Mouse (Mus musculus) MEL (cell line): ENCODE results near the gene Plekha5.
"Not testable (repeated sequence)": the region's sequence is repeated elsewhere in the genome, so short reads cannot be mapped to it uniquely, and the experiment has no call there.

Experiments used
- CTCF ChIP-seq, 3 experiments: IDR thresholded peaks in 2 of 3; conservative IDR thresholded peaks in 1 of 3; 2 replicates each; pipeline ENCODE4 v1.5.1; 2011 to 2012; ENCODE audit warnings: low read length in 3 of 3, low read depth in 2 of 3, mild to moderate bottlenecking in 2 of 3, improper control_type of control experiment in 1 of 3, inconsistent platforms in 1 of 3, mixed read lengths in 1 of 3, moderate library complexity in 1 of 3; ENCODE audit not compliant: control insufficient read depth in 1 of 3, insufficient read depth in 1 of 3, poor library complexity in 1 of 3, severe bottlenecking in 1 of 3
- E2F4 ChIP-seq: IDR thresholded peaks from 2 replicates; pipeline ENCODE4 v1.6.1; 2011; ENCODE audit warnings: low read depth, low read length, improper control_type of control experiment, borderline replicate concordance
- EP300 ChIP-seq, 2 experiments: IDR thresholded peaks; 2 replicates each; pipeline ENCODE4 v1.6.1; 2011; ENCODE audit warnings: improper control_type of control experiment in 2 of 2, low read length in 2 of 2, low read depth in 1 of 2, mild to moderate bottlenecking in 1 of 2
- GATA1 ChIP-seq: IDR thresholded peaks from 2 replicates; pipeline ENCODE4 v1.6.1; 2011; ENCODE audit warnings: low read depth, low read length, improper control_type of control experiment
- MAX ChIP-seq: IDR thresholded peaks from 2 replicates; pipeline ENCODE4 v1.6.1; 2011; ENCODE audit warnings: low read length, improper control_type of control experiment
- POLR2A ChIP-seq, 2 experiments: IDR thresholded peaks; 2 replicates each; pipeline ENCODE4 v1.6.1; 2011 to 2012; ENCODE audit warnings: low read length in 2 of 2, mild to moderate bottlenecking in 2 of 2, control low read depth in 1 of 2, improper control_type of control experiment in 1 of 2, low read depth in 1 of 2, moderate library complexity in 1 of 2; ENCODE audit not compliant: control insufficient read depth in 1 of 2, insufficient read depth in 1 of 2, poor library complexity in 1 of 2
- USF1 ChIP-seq: IDR thresholded peaks from 2 replicates; pipeline ENCODE4 v1.6.1; 2014; ENCODE audit warnings: low read depth, mild to moderate bottlenecking, inconsistent platforms, low read length, improper control_type of control experiment, moderate library complexity

DNA sequence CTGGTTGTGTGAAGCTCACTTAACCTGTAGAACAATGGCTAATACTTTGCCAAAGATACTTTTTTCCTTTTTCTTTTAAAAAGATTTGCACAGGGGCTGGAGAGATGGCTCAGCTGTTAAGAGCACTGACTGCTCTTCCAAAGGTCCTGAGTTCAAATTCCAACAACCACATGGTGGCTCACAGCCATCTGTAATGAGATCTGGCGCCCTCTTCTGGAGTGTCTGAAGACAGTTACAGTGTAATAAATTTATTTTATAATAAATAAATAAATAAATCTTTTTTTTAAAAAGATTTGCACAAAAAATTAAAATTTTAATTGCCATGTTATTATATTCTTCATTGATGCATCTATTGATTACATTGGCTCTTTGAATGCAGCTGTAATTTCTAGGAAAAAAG is 77.0 kb downstream of the Plekha5 start:
- not testable (repeated sequence) for TF ChIP-seq E2F4; GATA1; CTCF (IDR thresholded peaks at IDR 0.05 in 2 of 3, conservative IDR thresholded peaks at IDR 0.05 in 1 of 3; ENCODE audit: control insufficient read depth in 1 of 3, insufficient read depth in 1 of 3, low read depth in 2 of 3, low read length in 3 of 3, poor library complexity in 1 of 3, severe bottlenecking in 1 of 3); MAX; POLR2A (IDR thresholded peaks at IDR 0.05; ENCODE audit: control insufficient read depth in 1 of 2, insufficient read depth in 1 of 2, low read depth in 1 of 2, low read length in 2 of 2, poor library complexity in 1 of 2); USF1; EP300 (IDR thresholded peaks at IDR 0.05; ENCODE audit: low read depth in 1 of 2, low read length in 2 of 2)
